Mouse (Mus musculus) E14TG2a.4 (cell line): Measurements from ENCODE around the gene Arid4b.
"Not testable (repeated sequence)": the region's sequence is repeated elsewhere in the genome, so short reads cannot be mapped to it uniquely, and the experiment has no call there.

Experiments used
- H3K27me3 ChIP-seq: 2 replicates; pipeline ENCODE4 v1.6.1; 2014; ENCODE audit warnings: low read length, control low read depth; ENCODE audit not compliant: insufficient read depth
- H3K36me3 ChIP-seq: 2 replicates; pipeline ENCODE4 v1.6.1; 2014; ENCODE audit warnings: low read length, control low read depth; ENCODE audit not compliant: insufficient read depth
- H3K4me1 ChIP-seq: replicated peaks from 2 replicates; pipeline ENCODE4 v1.6.1; 2014; ENCODE audit warnings: low read depth, low read length, control low read depth
- H3K4me3 ChIP-seq: replicated peaks from 2 replicates; pipeline ENCODE4 v1.5.1; 2014; ENCODE audit warnings: mild to moderate bottlenecking, low read length
- H3K9me3 ChIP-seq: 2 replicates; pipeline ENCODE4 v1.6.1; 2014; ENCODE audit warnings: low read length, control low read depth
- CTCF ChIP-seq: conservative IDR thresholded peaks from 2 replicates; pipeline ENCODE4 v1.5.1; 2014; ENCODE audit warnings: low read length
- NANOG ChIP-seq: IDR thresholded peaks from 2 replicates; pipeline ENCODE4 v1.6.1; 2014; ENCODE audit warnings: borderline replicate concordance, low read length, mixed read lengths
- POU5F1 ChIP-seq: IDR thresholded peaks from 2 replicates; pipeline ENCODE4 v1.6.1; 2014; ENCODE audit warnings: low read length, borderline replicate concordance

Arid4b gene

DNA sequence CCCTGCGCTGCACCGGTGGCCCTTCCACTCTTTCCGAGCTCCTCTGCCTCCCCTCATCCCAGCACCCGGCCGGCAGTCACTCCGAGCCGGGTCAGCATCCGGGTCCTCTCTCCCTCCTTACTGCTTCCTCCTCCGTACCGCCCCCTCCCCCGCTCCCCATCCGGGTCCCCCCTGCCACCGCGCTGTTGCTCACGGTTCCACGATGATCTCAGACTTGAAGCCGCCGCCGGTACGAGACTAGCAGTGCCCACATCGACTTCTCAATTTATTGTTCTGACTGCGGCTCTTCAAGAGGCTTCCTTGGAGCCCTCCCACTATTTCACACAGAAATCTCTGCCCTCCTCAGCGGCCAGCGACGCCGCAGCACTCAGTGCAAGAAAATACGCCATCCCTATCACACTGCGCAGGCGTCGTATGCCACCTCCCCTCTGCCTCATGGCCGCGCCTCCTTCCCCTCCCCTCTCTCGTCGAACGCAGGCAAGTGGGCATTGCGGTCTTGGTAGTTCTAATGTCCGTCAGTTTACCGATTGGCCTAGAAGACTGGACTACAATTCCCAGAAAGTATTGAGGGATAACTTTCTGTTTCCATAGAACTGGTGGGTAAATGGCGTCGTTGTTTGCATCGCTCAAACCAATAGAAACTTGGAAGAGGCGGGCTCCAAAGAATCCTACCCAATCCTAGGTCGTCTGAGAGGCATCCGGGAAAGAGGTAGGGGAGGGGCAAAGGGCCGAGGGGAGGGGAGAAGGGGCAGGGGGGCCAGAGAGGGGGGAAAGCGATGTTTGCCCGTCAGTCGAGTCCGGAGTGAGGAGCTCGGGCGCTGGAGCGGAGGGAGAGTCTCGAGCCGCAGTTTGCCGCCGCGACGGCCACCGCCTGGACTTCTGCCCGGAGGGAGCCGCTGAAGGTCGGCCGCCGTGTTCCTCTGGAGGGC is at the start of gene Arid4b, which contains the start of gene Ggps1:
Gene Arid4b, plus strand, starts transcription at position 220 of the 929 bp plus-strand sequence.
Gene Ggps1, minus strand, starts transcription at position 476 of the 929 bp plus-strand sequence.
- H3K36me3 ChIP-seq, result peaks cover 39% of the 10 kb centered on the region
- H3K4me3 ChIP-seq, result peak within 1 kb of the TSS; percentile 95
- TF ChIP-seq CTCF, result no peak
- no peak for TF ChIP-seq NANOG
- TF ChIP-seq POU5F1, result no peak
- H3K27me3 ChIP-seq, result no peaks in the 10 kb centered on the region
- peaks cover 34% of the 10 kb centered on the region for H3K4me1 ChIP-seq
- H3K9me3 ChIP-seq, result no peaks in the 10 kb centered on the region

DNA sequence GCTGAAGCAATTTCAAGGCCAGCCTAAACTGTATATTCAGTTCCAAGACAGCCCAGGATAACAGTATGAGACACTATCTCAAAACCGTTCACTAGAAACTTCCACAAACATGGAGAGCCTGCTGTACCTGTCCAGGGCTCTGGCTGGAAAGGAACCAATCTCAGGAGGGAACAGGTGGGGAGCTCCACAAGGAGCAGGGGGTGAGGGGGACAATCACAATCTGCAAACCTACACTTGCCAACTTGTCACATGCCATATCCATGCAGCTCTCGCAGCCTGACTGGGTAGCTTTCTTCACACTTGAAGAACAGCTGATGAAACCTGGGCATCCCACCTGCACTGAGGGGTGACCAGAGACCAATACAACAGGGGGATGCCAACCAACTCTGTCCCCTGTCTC is 49.0 kb upstream of the Arid4b start:
- Histone ChIP-seq H3K27me3 (no peaks in the 10 kb centered on the region), H3K9me3 (no peaks in the 10 kb centered on the region), H3K4me1 (peaks cover 16% of the 10 kb centered on the region), H3K4me3 (no peak overlapping the region), H3K36me3 (peaks cover 88% of the 10 kb centered on the region)
- TF ChIP-seq NANOG (no peak), POU5F1 (no peak), CTCF (no peak)

DNA sequence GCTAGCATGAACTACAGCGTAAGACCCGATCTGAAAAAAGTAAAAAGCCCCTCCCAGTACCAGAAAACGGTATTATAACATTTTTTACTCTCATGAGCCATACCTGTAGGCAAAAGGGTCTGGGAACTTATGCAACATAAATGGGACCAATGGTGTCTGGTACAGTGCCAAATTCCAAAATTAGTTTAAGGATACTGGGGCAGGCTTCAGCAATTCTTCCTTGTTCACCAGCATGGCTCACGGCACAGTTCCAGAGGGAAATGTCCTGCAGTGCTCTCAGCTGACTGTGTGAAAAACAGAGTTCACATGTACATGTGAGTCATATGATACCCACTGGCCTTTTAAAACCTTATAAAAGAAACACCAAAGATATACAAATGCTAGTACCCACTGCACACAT is 48.5 kb upstream of the Arid4b start:
- Histone ChIP-seq H3K27me3 (no peaks in the 10 kb centered on the region), H3K4me3 (no peak overlapping the region), H3K4me1 (peaks cover 16% of the 10 kb centered on the region), H3K36me3 (peaks cover 87% of the 10 kb centered on the region), H3K9me3 (no peaks in the 10 kb centered on the region)
- TF ChIP-seq CTCF (no peak), POU5F1 (no peak), NANOG (no peak)

DNA sequence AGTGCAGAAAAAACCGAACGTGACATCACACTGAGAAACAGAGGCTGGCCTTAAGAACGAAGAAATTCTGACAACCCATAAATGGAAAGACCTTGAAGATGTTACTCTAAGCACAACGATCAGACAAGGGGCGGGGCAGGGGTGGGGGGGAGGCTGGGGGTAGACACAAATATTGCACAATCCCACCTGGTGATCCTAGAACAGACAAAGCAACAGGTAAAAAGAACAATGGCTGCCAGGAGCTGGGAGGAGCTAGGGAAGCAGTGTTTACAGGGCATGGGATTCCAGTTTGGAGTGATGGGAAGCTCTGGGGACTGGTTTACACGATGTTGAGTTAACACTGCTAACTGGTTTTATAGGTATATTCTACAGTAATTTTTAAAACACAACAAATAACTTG is 47.4 kb upstream of the Arid4b start:
- Histone ChIP-seq H3K27me3 (no peaks in the 10 kb centered on the region), H3K9me3 (no peaks in the 10 kb centered on the region), H3K4me1 (peaks cover 16% of the 10 kb centered on the region), H3K36me3 (peaks cover 80% of the 10 kb centered on the region), H3K4me3 (no peak overlapping the region)
- TF ChIP-seq POU5F1, result no peak
- no peak for TF ChIP-seq CTCF
- TF ChIP-seq NANOG, result no peak

DNA sequence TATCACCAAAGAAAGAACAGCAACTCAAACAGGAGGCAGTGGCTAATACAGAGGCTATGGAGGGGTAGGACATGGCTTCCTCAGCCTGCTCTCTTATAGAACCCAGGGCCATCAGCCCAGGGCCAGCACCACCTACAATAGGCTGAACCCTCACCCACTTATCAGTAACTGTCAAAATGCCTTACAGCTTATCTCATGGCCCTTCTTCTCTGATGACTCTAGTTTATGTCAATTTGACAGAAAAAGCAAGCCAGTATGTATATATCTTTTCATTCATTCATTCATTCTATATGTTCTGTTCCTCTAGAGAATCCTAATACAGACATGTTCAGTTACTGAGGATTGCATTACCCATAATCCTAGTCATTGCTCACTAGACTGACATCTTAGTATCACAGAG is 44.7 kb upstream of the Arid4b start:
- Histone ChIP-seq H3K27me3 (no peaks in the 10 kb centered on the region), H3K4me1 (peaks cover 13% of the 10 kb centered on the region), H3K36me3 (peaks cover 55% of the 10 kb centered on the region), H3K9me3 (no peaks in the 10 kb centered on the region), H3K4me3 (no peak overlapping the region)
- no peak for TF ChIP-seq POU5F1
- TF ChIP-seq CTCF, result no peak
- TF ChIP-seq NANOG, result no peak

DNA sequence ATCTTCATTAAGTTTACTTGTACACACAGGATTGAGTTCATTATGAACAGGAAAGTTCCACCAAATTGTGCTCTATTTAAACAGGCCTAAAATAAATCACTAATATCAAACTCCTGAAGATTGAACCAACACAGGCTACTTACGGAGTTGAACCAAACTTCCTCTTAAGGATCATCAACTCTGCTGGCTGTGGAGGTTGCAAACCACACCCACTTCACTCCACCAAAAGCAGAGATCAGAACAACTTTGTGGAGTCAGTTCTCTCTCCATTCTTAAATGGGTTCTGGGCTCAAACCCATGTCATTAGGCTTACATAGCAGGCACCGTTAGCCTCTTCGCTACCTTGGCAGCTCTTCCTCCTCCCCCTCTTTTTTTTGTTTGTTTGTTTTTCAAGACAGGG is 44.2 kb upstream of the Arid4b start:
- TF ChIP-seq NANOG (no peak), POU5F1 (no peak), CTCF (no peak)
- H3K36me3 ChIP-seq, result peaks cover 50% of the 10 kb centered on the region

DNA sequence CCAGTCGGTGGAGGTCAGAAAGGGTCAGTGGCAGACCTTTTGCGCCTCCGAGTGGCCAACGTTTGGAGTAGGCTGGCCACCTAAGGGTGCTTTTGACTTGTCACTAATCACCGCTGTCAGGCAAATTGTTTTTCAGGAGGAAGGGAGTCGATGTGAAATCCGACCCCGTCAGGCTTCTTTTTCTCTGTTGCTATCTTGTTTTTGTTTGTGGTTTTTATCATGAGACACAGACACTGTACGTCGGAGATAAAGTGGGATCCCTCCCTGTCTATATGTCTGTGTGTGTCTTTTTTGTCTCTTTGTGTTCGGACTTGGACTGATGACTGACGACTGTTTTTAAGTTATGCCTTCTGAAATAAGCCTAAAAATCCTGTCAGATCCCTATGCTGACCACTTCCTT is 41.6 kb upstream of the Arid4b start:
- H3K4me1 ChIP-seq, H3K4me3 ChIP-seq, H3K9me3 ChIP-seq, H3K27me3 ChIP-seq: not testable (repeated sequence)
- peaks cover 40% of the 10 kb centered on the region for H3K36me3 ChIP-seq

More for the DNA sequence above, 44.2 kb upstream of the Arid4b start:
- no peak overlapping the region for H3K4me3 ChIP-seq
- peaks cover 13% of the 10 kb centered on the region for H3K4me1 ChIP-seq
- H3K9me3 ChIP-seq, result no peaks in the 10 kb centered on the region
- H3K27me3 ChIP-seq, result no peaks in the 10 kb centered on the region

DNA sequence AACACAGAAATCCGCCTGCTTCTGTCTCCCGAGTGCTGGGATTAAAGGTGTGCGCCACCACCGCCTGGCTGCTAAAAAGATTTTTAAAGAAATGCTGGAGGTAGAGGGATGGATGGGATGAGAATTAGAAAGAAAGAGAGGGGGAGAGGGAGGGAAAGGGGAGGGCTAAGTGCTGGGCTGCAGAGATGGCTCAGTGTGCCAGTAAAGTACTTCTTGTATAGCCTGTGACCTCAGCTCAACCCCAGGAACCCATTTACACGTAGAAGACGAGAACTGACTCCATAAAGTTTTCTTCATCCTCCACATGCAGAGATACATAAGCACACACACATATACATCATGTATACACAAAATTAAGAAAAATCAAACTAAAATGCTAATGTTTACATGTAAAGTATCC is 37.5 kb upstream of the Arid4b start:
- Histone ChIP-seq H3K4me3 (no peak overlapping the region), H3K27me3 (no peaks in the 10 kb centered on the region), H3K9me3 (no peaks in the 10 kb centered on the region), H3K4me1 (0 out of 2 replicates have a peak, but pooled peaks cover 7% of the 10 kb centered on the region), H3K36me3 (peaks cover 40% of the 10 kb centered on the region)
- no peak for TF ChIP-seq POU5F1

DNA sequence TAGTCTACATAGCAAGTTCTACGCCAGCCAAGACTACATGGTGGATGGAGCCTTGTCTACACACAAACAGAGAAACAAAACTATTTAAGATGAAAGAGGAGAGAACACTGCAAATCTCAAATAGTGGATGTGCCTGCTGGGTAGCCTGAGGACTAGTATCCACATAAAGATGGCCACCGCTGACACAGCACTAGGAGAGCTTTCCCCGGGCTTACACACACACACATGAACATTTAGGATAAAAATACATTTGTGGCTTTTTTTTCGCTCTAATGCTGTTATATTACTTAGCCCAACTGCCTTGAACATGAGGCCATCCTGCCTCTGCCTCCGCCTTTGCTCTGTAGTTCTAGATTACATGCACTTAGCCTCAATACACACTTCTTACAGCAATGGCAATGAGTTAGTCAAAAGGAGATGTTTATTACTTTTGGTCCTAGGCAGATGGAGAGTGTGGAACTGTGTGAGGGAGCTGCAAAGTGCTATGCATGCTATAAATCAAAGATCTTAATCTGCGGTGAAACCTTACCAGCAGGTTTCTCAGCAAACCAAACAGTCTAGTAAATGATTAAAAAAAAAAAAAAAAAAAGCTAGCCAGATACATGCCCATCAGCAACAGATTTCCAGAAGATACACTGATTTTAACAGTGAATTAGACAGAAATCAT is 36.7 kb upstream of the Arid4b start:
- Histone ChIP-seq H3K27me3 (no peaks in the 10 kb centered on the region), H3K9me3 (no peaks in the 10 kb centered on the region), H3K4me1 (peaks cover 8% of the 10 kb centered on the region; the same call in 1 of the 2 replicates), H3K36me3 (peaks cover 44% of the 10 kb centered on the region), H3K4me3 (no peak overlapping the region)
- TF ChIP-seq CTCF (no peak), NANOG (no peak), POU5F1 (no peak)
